Mouse (Mus musculus): Measurements from ENCODE around the gene Txnrd3.

Gene Txnrd3

DNA sequence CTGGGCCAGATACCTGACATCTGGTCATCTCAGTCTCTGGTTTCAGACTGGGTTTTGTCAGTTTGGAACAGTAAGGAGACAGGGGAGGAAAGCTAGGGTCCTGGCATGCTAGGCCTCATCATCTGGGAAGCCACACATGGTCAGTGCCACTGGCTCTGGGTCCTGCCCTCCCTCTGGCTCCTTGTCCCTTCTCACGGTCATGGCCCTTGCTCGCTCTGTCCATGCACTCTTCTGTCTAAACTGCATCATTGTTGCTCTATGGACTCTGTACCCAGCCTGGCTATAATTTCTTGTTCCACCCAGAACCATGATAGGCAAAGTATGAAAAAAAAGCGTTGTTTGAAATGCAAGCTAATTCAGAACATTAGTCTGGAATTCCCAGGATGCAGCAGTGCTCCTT is 11.2 kb downstream of the Txnrd3 start:
- DNase-seq (ENCODE audit: low spot score in 2 of 2): no peak

DNA sequence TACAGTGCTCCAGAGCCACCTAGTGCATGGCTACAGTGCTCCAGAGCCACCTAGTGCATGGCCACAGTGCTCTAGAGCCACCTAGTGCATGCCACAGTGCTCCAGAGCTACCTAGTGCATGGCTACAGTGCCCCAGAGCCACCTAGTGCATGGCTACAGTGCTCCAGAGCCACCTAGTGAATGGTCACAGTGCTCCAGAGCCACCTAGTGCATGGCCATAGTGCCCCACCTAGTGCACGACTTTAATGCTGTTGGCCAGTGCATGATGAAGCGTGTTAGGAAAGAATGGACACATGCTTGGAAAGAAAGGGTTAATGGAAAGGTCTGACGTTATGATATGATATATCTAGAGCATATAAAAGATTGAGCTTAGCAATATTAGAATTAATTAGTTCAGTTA is 14.6 kb downstream of the Txnrd3 start:
- no peak for DNase-seq (ENCODE audit: low spot score in 2 of 2)

DNA sequence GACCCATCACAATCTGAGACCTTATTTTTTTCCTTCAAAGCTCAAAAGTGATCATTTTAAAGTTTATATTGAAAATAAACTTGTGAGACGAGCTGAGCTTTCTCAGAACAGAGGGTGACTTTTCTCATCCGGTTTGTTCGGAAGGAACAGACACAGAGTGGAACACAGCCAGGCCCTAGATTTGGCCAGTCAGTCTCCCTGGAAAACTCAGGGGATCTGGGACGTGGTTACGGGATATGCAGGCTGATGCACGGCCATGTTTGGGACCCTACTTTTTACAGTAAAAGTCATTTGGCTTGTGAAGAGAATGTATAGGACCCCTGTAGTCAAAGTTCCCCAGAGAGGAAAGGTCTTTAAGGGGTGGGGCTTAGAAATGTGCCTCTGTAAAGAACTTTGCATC is 15.1 kb downstream of the Txnrd3 start:
- DNase-seq (ENCODE audit: low spot score in 2 of 2): no peak

DNA sequence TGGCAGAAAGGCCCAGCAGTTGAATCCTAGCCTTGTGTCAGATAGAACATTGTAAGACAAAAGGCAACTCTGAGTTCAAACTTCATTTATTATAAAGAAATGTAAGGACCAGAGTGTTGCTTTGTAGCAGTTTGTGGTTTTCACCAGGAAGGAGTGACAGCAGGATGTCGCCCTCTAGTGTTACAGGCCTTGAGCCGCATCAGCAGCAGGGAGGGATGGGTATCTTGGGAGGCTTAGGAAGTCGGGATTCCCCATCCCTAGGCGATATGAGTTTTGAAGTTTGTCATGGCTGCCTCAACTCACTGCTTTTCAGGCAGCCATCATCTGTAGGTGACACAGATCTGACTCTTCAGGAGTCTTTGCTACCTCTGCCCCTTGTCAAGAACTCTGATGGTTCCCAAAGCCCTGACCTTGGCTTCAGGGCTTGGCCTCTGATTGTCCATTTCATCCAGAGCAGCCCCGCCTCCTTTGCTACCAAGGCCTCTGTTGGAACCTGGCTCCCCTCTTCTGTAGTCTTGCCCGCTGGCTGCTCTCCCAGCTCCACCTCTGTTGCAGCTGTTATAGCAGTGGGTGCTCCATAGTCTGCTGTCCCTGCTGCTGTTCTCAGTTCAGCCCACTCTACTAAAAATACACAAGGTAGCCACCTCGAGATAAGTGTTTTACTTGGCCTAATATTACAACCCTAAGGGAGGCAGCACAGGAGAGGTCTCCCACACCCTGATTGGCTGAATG is 16.1 kb downstream of the Txnrd3 start:
- DNase-seq (ENCODE audit: low spot score in 2 of 2): no peak

DNA sequence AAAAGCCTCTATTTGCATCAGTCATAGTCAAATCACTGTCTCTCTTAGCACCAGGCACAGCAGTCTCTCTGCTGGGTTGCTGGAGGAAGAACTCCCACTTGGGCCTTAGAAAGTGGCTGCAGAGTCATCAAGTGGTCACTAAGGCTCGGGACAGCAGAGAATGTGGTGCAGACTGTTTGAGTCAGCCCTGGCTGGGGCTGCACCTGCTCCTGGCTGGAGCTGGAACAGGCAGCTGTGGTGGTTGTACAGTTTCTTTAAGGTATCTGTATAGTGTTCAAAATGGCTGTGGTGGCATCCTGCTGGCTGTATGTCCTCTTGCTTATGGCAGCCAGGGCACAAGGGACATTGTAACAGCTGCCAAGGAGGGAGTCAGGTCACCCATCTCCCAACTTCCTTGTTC is 16.7 kb downstream of the Txnrd3 start:
- DNase-seq (ENCODE audit: low spot score in 2 of 2): no peak

DNA sequence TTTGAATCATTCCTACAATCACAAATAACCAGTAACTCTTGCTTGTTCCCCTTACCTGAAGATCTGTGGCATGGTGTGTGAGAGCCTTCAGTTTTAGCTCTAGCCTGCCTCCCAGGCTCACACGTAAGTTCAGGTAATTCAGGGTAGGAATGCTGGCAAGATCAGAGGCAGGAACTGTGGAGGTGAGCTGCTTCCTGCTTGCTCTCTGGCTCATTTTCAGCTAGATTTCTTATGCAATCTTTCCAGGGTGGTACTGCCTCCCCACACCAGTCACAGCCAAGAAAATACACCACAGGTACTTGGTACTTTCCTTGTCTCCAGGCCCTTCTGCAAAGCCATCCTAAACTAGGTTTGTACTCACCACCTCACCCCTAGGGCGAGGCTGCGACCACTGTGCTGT is 18.7 kb downstream of the Txnrd3 start:
- DNase-seq (ENCODE audit: low spot score in 2 of 2): no peak

DNA sequence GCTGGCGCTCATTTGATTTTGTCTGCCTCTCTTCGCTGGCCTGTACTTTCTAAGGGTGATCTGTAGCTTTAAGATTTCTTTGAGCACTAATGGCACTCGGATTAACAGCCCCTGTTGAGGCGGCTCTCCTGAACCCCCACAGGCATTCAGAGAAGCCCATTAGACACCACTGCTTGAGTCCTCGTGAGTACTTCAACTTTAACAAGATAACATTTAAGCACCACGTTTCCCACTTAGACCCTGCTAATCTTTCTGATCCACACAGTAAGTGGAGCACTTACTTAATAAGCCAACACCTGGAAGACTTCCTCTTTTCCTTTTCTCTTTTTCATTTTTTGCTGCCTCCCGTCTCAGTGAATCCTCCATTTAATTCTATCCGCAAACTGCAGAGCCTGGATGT is 21.4 kb downstream of the Txnrd3 start:
- no peak for DNase-seq (ENCODE audit: low spot score in 2 of 2)

DNA sequence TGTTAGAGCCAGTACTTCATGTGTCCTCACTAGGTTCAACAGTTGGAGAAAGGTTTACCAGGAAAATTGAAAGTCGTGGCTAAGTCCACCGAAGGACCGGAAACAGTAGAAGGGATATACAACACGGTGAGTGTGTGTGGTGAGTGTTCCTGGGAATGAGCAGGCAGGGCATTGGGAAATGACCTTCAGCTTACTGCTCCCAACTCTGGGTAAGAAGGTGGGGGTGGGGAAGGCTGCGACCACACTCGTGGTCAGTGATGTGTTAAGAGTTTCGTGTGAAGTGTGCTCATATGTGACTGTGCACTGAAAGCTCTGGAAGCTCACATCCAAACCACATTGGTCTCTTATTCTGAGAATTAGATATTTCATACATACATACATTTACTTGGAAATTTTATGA is 21.9 kb downstream of the Txnrd3 start:
- DNase-seq (ENCODE audit: low spot score in 2 of 2): no peak

DNA sequence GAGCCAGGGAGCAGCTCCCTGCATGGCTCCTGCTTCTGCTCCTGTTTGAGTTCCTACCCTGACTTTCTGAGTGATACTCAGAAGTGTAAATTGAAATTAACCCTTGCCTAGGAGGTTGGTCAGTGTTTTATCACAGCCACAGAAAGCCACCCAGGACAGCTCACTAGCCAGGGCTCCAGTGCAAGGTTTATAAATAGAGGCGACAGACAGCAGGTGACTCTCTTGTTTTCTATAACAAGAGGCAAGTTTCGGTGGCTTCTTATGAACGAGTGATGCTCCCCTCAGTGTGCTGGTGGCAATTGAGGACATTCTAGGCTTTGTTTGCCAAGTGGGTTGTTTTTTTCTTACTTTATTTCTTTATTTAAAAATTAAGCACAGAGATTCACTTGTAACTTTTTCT is 23.2 kb downstream of the Txnrd3 start:
- no peak for DNase-seq (ENCODE audit: low spot score in 2 of 2)

DNA sequence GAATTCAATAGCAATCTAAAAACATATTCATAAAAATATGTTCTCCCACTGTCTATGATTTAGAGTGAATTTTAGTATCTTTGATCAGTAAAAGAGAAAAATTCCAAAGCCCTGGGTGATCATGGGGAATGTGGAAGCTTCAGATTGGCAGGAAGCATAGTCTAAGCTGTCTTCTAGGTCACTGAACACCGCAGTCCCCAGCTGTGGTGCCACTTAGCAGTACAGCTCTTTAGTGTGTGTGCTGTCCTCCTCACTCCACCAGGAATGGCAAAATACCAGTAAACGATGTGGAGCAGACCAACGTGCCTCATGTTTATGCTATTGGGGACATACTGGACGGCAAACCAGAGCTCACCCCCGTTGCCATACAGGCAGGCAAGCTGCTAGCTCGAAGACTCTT is 25.8 kb downstream of the Txnrd3 start:
- no peak for DNase-seq (ENCODE audit: low spot score in 2 of 2)

DNA sequence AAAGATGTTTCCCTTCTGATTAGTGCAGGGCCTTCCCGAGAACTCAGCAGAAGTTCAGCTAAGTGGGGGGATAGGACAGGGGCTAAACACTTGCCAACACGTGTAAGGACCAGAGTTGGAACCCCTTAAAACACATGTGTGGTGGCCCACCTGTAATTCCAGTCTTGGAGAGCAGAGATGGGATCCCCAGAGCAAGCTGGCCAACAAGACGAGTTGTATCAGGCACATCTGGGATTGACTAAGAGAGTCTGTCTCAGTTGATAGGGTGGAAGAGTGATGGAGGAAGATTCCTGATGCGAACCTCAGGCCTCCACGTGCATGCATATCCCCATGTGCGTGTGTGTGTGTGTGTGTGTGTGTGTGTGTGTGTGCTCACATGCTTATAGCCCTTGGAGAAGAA is 27.6 kb downstream of the Txnrd3 start:
- no peak for DNase-seq (ENCODE audit: low spot score in 2 of 2)

DNA sequence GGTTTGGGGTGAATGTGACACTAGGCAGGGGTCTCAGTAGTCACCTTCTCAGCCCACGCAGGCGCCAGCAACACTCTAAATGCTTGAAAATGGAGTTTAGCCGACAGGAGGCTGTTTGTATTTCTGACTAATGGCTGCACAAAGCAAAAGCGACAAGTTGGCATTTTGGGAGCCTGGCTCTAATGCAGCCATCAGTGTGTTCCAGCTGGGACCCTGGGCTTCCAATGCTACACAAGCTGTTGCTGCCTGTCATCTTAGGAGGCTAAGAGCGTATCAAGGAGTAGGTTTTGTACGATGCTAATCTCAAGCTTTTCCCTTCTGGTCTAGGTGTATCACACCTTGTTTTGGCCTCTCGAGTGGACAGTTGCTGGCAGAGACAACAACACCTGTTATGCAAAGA is 28.9 kb downstream of the Txnrd3 start:
- DNase-seq (ENCODE audit: low spot score in 2 of 2): no peak

DNA sequence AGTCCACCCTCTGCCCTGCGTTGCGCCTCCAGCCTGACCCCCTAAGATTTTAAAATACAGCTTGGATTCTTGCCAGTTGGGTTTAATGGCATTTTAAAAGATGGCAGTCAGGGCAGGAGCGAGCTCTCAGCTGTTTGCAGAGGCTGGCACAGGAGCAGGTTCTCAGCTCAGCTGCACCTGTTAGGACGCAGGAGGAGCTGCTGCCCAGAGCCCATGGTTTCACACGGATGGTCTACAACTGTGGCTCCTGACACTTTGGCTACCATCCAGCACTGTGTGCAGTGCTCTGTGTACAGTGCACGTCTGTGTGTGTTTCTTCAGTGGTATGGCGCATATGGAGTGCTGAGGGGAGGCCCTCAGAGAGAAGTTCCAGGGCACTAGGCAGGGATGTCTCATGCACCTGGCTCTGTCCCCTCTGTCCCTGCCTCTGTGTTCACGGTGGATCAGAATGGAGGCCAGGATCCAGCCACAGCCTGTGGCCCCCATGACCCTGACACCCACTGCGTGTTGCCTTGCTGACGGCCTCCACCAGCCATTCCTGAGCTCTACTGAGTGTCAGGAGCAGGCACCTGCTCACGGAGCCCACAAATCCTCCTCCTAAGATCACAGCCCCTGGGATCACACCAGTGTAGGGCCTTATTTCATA is 29.5 kb downstream of the Txnrd3 start:
- no peak for DNase-seq (ENCODE audit: low spot score in 2 of 2)

DNA sequence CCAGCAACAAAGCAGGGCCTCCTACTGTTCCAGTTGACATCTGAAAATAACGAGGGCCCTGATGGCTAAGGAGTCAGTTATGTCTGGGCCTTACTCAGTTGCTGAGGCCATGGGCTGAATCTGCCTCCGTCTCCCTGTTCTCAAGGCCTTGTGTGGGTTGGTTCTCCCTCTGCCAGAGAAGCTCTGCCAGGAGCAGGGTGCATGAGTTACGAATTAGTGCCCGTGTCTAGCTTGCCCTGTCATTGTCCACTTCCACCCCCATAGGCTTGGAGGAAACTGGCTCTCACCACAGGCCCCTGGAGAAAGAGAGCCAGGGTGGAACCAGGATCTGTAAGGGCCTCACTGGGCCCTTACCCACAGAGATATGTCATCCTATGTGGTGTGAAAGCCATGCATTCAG is 34.7 kb downstream of the Txnrd3 start:
- no peak for DNase-seq (ENCODE audit: low spot score in 2 of 2)

DNA sequence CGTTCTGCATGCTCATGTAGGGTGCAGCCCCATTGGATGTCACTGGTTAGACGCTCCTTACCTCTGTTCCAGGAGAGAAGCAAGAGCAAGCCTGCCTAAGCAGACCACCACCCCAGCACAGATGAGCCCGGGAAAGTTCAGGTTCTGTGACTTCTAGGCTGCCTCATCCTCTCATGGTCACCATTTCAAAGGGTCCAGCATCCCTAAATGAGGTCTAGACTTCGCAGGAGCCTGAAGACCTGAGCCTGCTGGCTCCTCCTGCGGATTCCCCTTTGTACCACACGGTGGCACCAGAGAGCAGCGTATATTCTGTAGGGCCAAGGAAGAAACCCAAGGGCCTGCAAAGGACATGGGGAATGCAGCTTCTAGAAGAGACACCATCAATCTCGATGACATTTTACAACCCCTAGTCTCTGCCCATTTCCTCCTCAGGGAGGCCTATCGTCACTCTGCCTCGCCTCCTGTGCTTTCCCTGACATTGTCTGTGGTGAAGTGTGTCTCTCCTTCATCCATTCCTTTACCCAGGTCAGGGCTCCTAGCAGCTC is 35.6 kb downstream of the Txnrd3 start:
- DNase-seq (ENCODE audit: low spot score in 2 of 2): peak; percentile 21 to 29

DNA sequence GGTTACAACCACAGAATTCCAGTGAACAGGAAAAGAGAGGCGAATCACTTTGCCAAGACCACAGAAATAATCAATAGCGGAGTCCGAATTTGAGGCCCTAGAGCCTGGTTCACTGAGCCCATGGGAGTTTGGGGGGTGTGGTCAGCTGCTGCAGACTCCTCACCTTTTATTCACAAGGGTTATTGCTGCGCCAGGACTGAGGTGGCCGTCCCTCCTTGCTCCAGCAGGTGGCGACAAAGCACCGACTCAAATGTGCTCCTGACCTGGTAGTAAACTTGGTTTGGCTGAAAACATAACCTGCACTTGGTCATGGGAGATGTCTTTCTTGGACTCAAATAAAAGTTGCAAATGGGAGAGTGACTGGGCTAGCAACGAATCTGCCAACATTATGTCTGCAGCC is 36.4 kb downstream of the Txnrd3 start:
- peak; percentile 38 to 41 for DNase-seq (ENCODE audit: low spot score in 2 of 2)

DNA sequence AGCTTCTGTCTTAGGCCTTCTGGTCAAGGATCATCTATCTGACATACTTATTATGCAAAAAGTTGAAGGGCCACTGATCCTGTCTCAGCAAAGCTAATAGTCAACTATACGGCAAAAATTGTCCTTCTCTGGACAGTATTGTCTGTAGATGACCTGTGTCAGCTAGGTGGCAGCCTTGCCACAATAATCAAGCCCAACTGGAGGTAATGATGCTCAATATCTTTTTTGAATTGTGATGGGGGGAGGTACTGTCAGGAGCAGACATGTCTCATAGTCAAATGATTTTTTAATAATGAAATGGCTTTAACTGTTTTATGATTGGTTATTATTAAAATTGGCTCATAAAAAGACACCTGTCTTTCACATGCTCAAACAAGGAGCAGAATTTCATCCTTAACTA is 40.4 kb downstream of the Txnrd3 start:
- DNase-seq (ENCODE audit: low spot score in 2 of 2): no peak

DNA sequence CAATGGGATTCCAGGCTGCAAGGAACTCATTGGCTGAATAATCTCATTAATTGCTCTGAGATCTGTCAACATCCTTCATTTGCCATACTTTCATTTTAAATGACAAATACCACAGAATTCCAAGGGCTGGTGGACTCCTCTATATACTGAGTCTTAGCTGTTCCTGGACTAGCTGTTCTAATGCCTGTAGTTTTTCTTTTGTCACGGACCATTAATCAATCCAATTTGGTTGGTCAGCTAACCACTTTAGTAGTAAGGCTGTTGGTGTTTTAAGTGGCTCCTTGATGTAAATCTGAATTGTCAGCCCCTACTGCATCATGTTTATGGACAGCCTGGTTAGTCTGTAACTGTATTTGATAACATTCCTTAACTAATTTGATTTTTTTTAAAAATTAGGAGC is 43.3 kb downstream of the Txnrd3 start:
- DNase-seq (ENCODE audit: low spot score in 2 of 2): no peak

DNA sequence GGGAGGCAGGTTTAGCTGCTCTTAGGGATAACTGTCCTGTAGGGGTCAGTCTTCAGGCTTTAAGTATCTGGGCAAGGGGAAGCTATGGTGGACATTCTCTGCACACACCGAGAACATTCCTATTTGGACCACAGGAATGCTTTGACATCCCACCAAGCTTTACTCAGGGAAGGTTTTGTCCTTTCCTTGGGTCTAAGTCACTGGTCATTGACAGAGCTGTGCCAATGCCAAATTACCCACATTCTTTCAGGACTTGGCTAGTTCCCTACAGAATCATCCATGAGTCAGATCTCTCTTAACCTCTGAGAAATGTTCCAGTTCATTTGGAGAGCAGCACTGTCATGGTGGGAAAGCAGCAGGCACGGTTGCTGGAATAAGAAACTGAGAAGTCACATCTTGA is 62.8 kb downstream of the Txnrd3 start:
- no peak for DNase-seq (ENCODE audit: low spot score in 2 of 2)

DNA sequence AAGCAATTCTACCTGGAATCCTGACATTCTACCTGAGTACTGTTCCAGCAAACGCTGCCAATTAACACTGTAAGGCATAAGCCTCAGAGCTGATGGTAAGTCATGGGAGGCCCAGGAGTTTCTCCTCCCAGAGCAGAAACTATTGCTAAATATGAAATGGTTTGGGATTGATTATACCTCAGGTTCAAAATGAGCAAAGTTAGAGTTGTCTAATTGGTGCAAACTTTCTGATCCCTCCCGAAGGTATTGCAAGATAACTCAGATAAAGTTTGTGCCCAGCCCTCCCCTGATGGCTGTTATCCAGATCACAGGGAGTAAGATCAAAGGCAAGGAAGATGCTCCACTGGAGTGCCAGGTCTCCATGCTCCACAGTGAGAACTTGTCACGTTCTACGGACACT is 63.5 kb downstream of the Txnrd3 start, which contains the start of gene Vmn1r40:
TSS of gene Vmn1r40 (plus strand) at position 301 of the 400 bp plus-strand sequence.
- DNase-seq (ENCODE audit: low spot score in 2 of 2): no peak

DNA sequence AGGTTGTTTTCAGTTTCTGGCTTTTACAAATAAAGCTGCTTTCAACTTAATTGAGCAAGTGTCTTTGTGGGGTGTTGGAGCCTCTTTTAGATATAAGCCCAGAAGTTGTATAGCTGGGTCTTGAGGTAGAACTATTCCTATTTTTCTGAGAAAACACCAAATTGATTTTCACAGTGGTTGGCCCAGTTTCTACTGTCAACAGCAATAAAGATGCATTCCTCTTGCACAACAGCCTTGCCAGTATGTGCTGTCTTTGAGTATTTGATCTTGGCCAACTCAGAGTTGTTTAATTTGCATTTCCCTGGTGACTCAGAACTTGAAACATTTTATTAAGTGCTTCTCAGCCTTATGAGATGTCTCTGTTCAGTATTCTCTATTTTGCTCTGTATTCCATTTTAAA is 74.3 kb downstream of the Txnrd3 start:
- DNase-seq (ENCODE audit: low spot score in 2 of 2): no peak
